Mouse (Mus musculus): ENCODE measurements around the gene Col5a1. TPM values are rescaled to one million over a fixed set of nuclear protein-coding genes. Genes with fewer than 3 reads are reported as not detected.

Col5a1 gene
- total and polyA plus RNA-seq, 2 experiments from 2014 or later = 4.8 to 23.6 TPM

DNA sequence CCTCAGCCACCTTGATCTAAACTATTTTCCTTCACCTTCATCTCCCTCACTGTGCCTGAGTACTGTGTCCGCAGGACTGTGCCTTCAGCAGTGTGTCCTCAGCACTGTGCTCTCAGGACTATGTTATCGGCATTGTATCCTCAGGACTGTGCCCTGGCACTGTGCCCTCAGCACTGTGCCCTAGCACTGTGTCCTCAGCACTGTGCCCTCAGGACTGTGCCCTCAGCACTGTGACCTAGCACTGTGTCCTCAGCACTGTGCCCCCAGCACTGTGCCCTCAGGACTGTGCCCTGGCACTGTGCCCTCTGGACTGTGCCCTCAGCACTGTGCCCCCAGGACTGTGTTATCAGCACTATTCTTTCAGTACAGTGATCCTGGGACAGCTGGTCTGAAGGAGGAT, 75.0 kb downstream of the Col5a1 start:
- no peaks in the 10 kb centered on the region for H3K9me3 ChIP-seq (ENCODE audit: low read length)
- H3K36me3 ChIP-seq (ENCODE audit: insufficient read depth) = no peaks in the 10 kb centered on the region
- H3K4me2 ChIP-seq (ENCODE audit: low read depth) = no peak overlapping the region
- H3K27me3 ChIP-seq (ENCODE audit: insufficient read depth, low read length) = no peaks in the 10 kb centered on the region
- 92% methylated on average over 2 of the region's 2 CpGs for WGBS
- H3K9ac ChIP-seq = no peak overlapping the region
- DNase-seq (no peak), ATAC-seq (no peak)
- no peaks in the 10 kb centered on the region for H3K4me1 ChIP-seq (ENCODE audit: insufficient read depth)
- no peak overlapping the region for H3K4me3 ChIP-seq (ENCODE audit: low read depth, low read length)
- H3K27ac ChIP-seq (ENCODE audit: low read depth, low read length) = no peak overlapping the region
- no peak for TF ChIP-seq CTCF (IDR thresholded peaks at IDR 0.05; ENCODE audit: low read depth)

DNA sequence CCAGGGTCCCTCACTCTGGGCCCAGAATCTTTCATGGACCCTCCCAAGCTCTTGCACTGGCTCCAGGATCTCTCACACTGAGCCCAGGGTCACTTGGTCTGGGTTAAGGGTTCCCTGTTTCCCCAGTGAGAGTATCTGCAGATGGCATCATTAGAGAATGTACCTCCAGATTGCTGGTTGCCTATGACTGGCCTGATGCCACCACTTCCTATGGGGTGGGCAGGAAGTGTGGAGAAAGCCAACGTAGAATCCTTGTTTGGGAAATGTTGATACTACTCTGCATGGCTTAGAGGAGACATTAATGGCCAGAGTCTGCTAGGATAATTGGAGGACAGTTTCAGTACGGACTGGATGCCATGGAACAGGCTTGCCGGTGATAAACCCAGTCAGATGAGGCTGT, 76.2 kb downstream of the Col5a1 start:
- H3K36me3 ChIP-seq (ENCODE audit: insufficient read depth) = no peaks in the 10 kb centered on the region
- no peak overlapping the region for H3K4me3 ChIP-seq (ENCODE audit: low read depth, low read length)
- ATAC-seq = no peak
- no peak overlapping the region for H3K27ac ChIP-seq (ENCODE audit: low read depth, low read length)
- H3K4me2 ChIP-seq (ENCODE audit: low read depth) = no peak overlapping the region
- no peak for TF ChIP-seq CTCF (IDR thresholded peaks at IDR 0.05; ENCODE audit: low read depth)
- H3K4me1 ChIP-seq (ENCODE audit: insufficient read depth) = no peaks in the 10 kb centered on the region
- 81% methylated on average over 3 of the region's 3 CpGs for WGBS
- no peak for DNase-seq
- H3K9ac ChIP-seq = no peak overlapping the region
- no peaks in the 10 kb centered on the region for H3K9me3 ChIP-seq (ENCODE audit: low read length)
- H3K27me3 ChIP-seq (ENCODE audit: insufficient read depth, low read length) = no peaks in the 10 kb centered on the region

DNA sequence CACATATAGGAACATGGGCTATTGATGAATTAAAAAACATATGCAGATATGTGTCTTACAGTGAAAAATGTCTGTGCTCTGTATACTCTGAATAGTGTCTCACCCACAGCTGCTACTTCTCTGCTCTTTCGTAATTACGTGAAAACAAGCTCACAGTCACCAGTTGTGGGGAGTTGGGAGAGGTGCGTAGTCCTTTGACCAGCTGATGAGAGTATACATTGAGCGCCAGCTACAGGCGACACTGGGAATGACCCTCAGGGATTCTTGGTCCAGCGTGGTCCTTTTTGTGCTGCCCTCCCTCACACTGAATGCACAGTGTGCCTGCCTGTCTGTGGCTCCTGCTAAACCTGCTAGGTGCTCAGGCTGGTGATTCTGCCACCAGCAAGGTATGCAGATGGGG, 82.9 kb downstream of the Col5a1 start:
- Histone ChIP-seq H3K4me2 (ENCODE audit: low read depth) (no peak overlapping the region), H3K27ac (ENCODE audit: low read depth, low read length) (no peak overlapping the region), H3K4me3 (ENCODE audit: low read depth, low read length) (no peak overlapping the region), H3K4me1 (ENCODE audit: insufficient read depth) (no peaks in the 10 kb centered on the region), H3K9me3 (ENCODE audit: low read length) (no peaks in the 10 kb centered on the region), H3K36me3 (ENCODE audit: insufficient read depth) (no peaks in the 10 kb centered on the region), H3K9ac (no peak overlapping the region), H3K27me3 (ENCODE audit: insufficient read depth, low read length) (no peaks in the 10 kb centered on the region)
- WGBS = 18% methylated on average over 6 of the region's 6 CpGs
- DNase-seq (peak; percentile 32), ATAC-seq (peak; percentile 34; the same call in 1 of the 2 replicates)
- TF ChIP-seq CTCF (IDR thresholded peaks at IDR 0.05; ENCODE audit: low read depth) = peak; percentile 72

DNA sequence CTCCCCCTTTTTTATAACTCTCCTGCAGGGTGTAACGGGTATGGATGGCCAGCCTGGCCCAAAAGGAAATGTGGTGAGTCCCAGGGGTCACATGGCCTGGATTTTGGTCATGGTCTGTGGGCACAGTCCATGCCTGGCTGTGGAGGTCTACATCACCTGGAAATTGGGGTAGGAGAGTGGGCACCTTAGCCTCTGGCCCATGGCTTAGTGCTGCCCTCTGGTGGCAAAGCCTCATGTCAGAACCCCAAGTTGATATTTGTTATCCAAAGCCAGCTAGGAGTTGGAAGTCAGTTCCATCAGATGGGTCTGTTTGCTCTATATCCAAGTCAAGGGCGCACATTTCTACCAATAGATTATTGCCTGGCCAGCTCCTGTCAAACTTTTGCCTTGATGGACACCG, 87.6 kb downstream of the Col5a1 start:
- no peak for ATAC-seq
- Histone ChIP-seq H3K36me3 (ENCODE audit: insufficient read depth) (no peaks in the 10 kb centered on the region), H3K4me1 (ENCODE audit: insufficient read depth) (no peaks in the 10 kb centered on the region), H3K4me2 (ENCODE audit: low read depth) (no peak overlapping the region), H3K4me3 (ENCODE audit: low read depth, low read length) (no peak overlapping the region), H3K9me3 (ENCODE audit: low read length) (no peaks in the 10 kb centered on the region), H3K27me3 (ENCODE audit: insufficient read depth, low read length) (no peaks in the 10 kb centered on the region), H3K27ac (ENCODE audit: low read depth, low read length) (no peak overlapping the region), H3K9ac (no peak overlapping the region)
- DNase-seq = peak; percentile 41
- TF ChIP-seq CTCF (IDR thresholded peaks at IDR 0.05; ENCODE audit: low read depth) = peak; percentile 77
- 51% methylated on average over 3 of the region's 3 CpGs for WGBS

DNA sequence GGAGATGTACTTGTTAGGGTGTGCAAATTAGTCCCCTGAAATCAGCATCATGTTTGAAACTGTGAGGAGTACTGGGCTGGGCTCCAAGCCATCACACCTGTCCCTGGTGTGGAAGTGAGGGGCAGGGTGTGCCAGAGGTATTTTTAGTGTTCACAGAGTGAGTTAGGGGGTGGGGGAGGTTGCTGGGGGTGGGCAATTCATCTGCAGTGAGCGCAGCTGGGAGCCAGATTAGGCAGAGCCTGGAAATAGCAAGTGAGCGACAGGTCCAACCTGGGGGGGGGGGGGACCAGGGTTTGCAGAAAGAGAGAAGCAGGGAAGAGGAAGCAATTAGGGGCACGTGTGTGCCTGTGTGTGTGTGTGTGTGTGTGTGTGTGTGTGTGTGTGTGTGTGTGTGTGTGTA, 89.6 kb downstream of the Col5a1 start:
- Histone ChIP-seq H3K4me3 (ENCODE audit: low read depth, low read length) (no peak overlapping the region), H3K36me3 (ENCODE audit: insufficient read depth) (no peaks in the 10 kb centered on the region), H3K27me3 (ENCODE audit: insufficient read depth, low read length) (no peaks in the 10 kb centered on the region), H3K9ac (no peak overlapping the region), H3K27ac (ENCODE audit: low read depth, low read length) (no peak overlapping the region), H3K4me1 (ENCODE audit: insufficient read depth) (no peaks in the 10 kb centered on the region), H3K4me2 (ENCODE audit: low read depth) (no peak overlapping the region), H3K9me3 (ENCODE audit: low read length) (no peaks in the 10 kb centered on the region)
- 33% methylated on average over 3 of the region's 3 CpGs for WGBS
- ATAC-seq (peak; percentile 68), DNase-seq (peak; percentile 32)
- no peak for TF ChIP-seq CTCF (IDR thresholded peaks at IDR 0.05; ENCODE audit: low read depth)

DNA sequence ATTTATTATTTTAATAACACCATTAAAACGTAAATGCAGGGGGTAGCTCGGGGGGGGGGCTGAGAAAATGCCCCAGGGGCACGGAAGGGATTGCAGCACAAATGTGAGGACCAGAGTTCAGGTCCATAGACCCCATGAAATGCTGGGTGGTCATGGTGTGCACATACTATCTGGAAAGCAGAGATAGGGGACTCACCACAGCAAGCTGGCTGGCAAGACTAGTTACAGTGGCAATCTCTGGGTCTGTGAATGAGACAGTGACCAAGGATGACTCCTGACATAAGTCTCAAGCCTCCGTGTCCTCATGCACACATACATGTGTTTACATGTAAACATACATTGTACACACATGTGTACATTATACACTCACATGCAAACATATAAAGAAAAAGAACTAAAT, 90.3 kb downstream of the Col5a1 start:
- H3K27ac ChIP-seq (ENCODE audit: low read depth, low read length) = no peak overlapping the region
- DNase-seq = no peak
- H3K4me2 ChIP-seq (ENCODE audit: low read depth) = no peak overlapping the region
- no peak overlapping the region for H3K9ac ChIP-seq
- H3K4me3 ChIP-seq (ENCODE audit: low read depth, low read length) = no peak overlapping the region
- TF ChIP-seq CTCF (IDR thresholded peaks at IDR 0.05; ENCODE audit: low read depth) = no peak
- whole genome bisulfite sequencing = 66% methylated on average over 4 of the region's 4 CpGs
- H3K36me3 ChIP-seq (ENCODE audit: insufficient read depth) = no peaks in the 10 kb centered on the region
- no peak for ATAC-seq
- H3K4me1 ChIP-seq (ENCODE audit: insufficient read depth) = no peaks in the 10 kb centered on the region
- no peaks in the 10 kb centered on the region for H3K27me3 ChIP-seq (ENCODE audit: insufficient read depth, low read length)
- H3K9me3 ChIP-seq (ENCODE audit: low read length) = no peaks in the 10 kb centered on the region

DNA sequence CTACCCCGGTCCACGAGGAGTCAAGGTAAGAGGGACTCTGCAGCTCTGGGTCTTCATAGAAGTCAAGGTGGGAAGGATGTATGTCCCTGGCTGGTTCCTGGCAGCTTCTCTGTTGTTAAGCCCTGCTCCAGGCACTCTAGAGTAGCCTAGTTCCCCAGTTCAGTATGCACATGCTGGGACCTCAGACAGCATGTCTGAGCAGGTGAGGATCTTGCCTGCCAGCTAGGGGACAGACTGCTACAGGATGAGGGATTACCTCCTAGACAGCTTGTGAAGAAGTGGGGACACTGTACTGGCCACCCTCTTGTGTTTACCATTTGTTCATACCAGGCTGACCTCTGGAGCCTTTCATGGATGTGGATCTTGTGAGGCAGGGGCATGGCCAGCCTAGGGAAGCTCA, 94.8 kb downstream of the Col5a1 start:
- H3K4me1 ChIP-seq (ENCODE audit: insufficient read depth) = no peaks in the 10 kb centered on the region

More for the DNA sequence above, 94.8 kb downstream of the Col5a1 start:
- no peaks in the 10 kb centered on the region for H3K9me3 ChIP-seq (ENCODE audit: low read length)
- H3K9ac ChIP-seq = no peak overlapping the region
- 79% methylated on average over 2 of the region's 2 CpGs for WGBS
- ATAC-seq (no peak), DNase-seq (no peak)
- no peak overlapping the region for H3K4me3 ChIP-seq (ENCODE audit: low read depth, low read length)
- H3K36me3 ChIP-seq (ENCODE audit: insufficient read depth) = no peaks in the 10 kb centered on the region
- H3K4me2 ChIP-seq (ENCODE audit: low read depth) = no peak overlapping the region
- H3K27ac ChIP-seq (ENCODE audit: low read depth, low read length) = no peak overlapping the region
- no peaks in the 10 kb centered on the region for H3K27me3 ChIP-seq (ENCODE audit: insufficient read depth, low read length)
- TF ChIP-seq CTCF (IDR thresholded peaks at IDR 0.05; ENCODE audit: low read depth) = no peak
